Mouse (Mus musculus) cerebellum, adult (tissue): ENCODE results near the gene Strc.
A peak's percentile ranks its signal among the peaks of the same experiment; 100 is the strongest.

Experiments used
- ATAC-seq: cut with Nextera tagmentation; 2 replicates; pipeline ENCODE4 v1.9.2; 2017; ENCODE audit warnings: mild to moderate bottlenecking, moderate library complexity, mixed read lengths; ENCODE audit not compliant: insufficient number of reproducible peaks, low FRiP score, low TSS enrichment

Strc gene

GRCm38 (mm10) chr2:121357961-121358360, 29.0 kb downstream of the Strc start:
- ATAC-seq: no peak

- ATAC-seq: no peak
Measured at GRCm38 (mm10) chr2:121357494-121357893, 29.5 kb downstream of the Strc start, which contains the start of gene Ckmt1. Ckmt1 (plus strand) TSS chr2:121357714.

DNA sequence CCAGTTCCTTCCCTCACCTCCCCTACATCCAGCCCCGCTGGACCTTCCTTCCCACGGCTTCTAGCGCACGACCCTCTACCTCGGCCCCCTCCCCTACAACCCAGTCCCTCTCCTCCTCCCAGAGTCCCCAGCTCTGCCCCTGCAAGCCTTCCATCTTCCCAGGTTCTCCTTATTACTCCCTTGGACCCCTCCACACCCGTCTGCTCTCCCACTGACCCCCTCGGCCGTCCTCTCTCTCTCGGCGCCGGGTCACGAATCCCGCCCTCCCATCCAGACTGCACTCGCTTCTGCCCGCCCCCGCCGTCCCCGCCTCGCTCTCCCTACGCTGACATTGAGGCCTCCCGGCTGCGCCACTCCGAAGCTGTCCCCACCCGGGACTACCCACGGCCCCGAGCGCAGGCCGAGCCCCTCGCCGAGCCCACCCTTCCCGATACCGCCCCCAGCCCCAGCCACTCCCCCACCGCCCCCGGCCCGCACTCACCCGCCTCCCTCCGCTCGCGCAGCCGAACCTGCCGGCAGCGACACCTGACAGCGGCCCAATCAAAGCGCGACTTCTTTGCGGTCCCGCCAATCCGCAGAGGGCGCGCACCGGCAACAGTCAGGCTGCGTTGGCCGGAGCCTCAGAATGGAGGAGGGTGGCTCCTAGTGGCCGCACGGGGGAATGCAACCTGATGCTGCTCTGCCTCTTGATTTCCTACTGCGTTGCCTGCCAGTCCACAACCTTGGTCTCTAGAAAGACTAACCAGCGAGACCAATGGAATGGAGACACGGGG, 32.0 kb downstream of the Strc start, which contains the start of gene Ppip5k1:
Ppip5k1 (minus strand) TSS at position 577 of the 773 bp plus-strand sequence.
- ATAC-seq: peak; percentile 87

DNA sequence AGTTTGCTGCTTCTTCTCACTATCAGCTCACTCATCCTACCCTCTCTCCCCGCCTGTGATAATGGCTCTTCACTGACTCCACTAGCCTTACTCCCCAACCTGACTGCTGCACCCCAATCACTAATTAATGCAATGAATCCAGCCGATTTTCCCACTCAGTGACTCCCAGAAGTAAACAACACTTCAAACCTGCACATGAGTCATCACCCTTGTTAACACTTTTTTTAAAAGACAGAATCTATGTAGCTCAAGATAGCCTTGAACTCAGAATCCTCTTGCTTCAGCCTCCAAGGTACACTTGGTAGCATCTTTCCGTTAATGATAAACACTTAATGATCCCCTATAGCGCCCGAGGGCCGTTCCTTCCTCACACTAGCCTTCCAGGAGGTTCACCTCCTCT, 32.6 kb downstream of the Strc start:
- ATAC-seq: no peak

- ATAC-seq: no peak
Measured at GRCm38 (mm10) chr2:121353156-121353555, 33.8 kb downstream of the Strc start.

DNA sequence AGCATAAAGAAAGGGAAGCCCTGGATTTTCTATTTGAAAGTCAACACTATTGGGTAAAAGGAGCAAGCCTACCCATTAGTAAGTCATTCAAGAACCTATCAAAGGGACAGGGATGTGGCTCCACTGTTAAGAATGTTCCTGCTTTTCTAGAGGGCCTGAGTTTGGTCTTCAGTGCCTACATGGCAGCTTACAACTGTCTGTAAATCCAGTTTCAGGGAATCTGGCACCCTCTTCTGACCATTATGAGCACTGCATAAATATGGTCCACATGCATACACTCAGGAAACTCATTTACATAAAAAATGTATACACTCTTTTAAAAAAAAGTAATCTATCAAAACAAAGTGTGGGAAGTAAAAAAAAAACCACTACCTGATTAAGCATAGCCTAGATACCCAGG, 47.9 kb downstream of the Strc start:
- ATAC-seq: no peak

DNA sequence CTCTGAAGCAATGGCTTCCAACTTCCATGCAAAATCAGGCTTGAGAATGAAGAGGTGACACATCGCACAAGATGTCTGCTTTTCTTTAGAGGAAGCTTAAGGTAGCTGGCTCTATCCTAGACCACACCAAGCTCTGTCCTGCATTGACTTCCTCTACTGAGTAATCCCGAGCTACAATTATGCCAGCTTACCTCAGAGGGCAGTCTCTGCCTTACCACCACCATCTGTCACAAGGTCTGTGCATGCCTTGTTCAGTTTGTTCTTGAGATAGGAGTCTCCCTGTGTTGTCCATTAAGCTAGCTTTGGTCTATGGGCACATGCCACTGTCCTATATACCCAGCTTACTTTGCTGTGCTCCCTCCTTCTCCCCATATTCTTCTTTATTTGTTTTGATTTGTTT, 57.5 kb downstream of the Strc start:
- peak; percentile 89 for ATAC-seq

- ATAC-seq: peak; percentile 55; the same call in 1 of the 2 replicates
Measured at GRCm38 (mm10) chr2:121323693-121324470, 63.1 kb downstream of the Strc start.

GRCm38 (mm10) chr2:121323041-121323440, 63.9 kb downstream of the Strc start:
- ATAC-seq: peak; percentile 91

DNA sequence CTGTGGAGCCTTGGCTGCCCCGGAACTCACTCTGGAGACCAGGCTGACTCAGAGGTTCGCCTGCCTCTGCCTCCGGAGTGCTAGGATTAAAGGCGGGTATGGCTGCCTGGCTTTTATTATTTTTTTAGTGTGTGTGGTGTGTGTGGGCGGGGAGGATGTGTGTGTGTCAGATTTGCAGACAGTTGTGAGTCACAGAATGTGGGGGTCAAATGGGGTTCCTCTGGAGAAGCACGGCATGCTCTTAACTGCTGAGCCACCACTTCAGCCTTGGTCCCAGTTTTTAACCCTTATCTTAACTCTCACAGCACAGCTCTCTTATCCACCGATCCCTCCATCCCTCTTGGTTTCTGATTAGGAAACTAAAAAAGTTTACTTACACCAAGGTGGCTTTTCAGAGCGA, 70.7 kb downstream of the Strc start:
- no peak for ATAC-seq
